Mouse (Mus musculus) MEL (cell line): ENCODE measurements around the gene Acad11. TPM values are rescaled to one million over a fixed set of nuclear protein-coding genes. Genes with fewer than 3 reads are reported as not detected.
A peak's percentile ranks its signal among the peaks of the same experiment; 100 is the strongest.

ENCODE experiments used
- DNase-seq: peaks from one replicate; pipeline ENCODE4 v3.0.0; 2011; ENCODE audit warnings: low read depth, low spot score
- H3K27ac ChIP-seq: 2 replicates; pipeline ENCODE4 v1.5.1; 2012; ENCODE audit warnings: low read depth, mild to moderate bottlenecking, control low read depth, low read length, moderate library complexity; ENCODE audit not compliant: control insufficient read depth
- H3K27me3 ChIP-seq, 2 experiments: fragments of 150-350 bp in 1 of 2; sonication (generic) in 1 of 2; 2 replicates each; pipeline ENCODE4 v1.6.1; 2012; ENCODE audit warnings: low read length in 2 of 2, mild to moderate bottlenecking in 2 of 2, improper control_type of control experiment in 1 of 2, moderate library complexity in 1 of 2; ENCODE audit not compliant: insufficient read depth in 2 of 2, control insufficient read depth in 1 of 2
- H3K36me3 ChIP-seq, 2 experiments: 2 replicates each; pipeline ENCODE4 v1.6.1; 2012 to 2014; ENCODE audit warnings: low read length in 2 of 2, improper control_type of control experiment in 1 of 2, inconsistent platforms in 1 of 2, mild to moderate bottlenecking in 1 of 2; ENCODE audit not compliant: insufficient read depth in 2 of 2, control insufficient read depth in 1 of 2
- H3K4me1 ChIP-seq, 2 experiments: fragments of 150-350 bp in 1 of 2; sonication (generic) in 1 of 2; 2 replicates each; pipeline ENCODE4 v1.6.1; 2012; ENCODE audit warnings: low read length in 2 of 2, improper control_type of control experiment in 1 of 2, mild to moderate bottlenecking in 1 of 2; ENCODE audit not compliant: insufficient read depth in 2 of 2, control insufficient read depth in 1 of 2
- H3K4me3 ChIP-seq, 2 experiments: fragments of 150-350 bp in 1 of 2; sonication (generic) in 1 of 2; 2 replicates each; pipeline ENCODE4 v1.5.1; 2012; ENCODE audit warnings: low read depth in 2 of 2, low read length in 2 of 2, mild to moderate bottlenecking in 2 of 2, moderate library complexity in 2 of 2, control low read depth in 1 of 2, improper control_type of control experiment in 1 of 2; ENCODE audit not compliant: control insufficient read depth in 1 of 2, insufficient read depth in 1 of 2
- H3K79me2 ChIP-seq: 2 replicates; pipeline ENCODE4 v1.6.1; 2012; ENCODE audit warnings: mild to moderate bottlenecking, low read length, moderate library complexity; ENCODE audit not compliant: control insufficient read depth, poor library complexity, insufficient read depth
- H3K9ac ChIP-seq: 2 replicates; pipeline ENCODE4 v1.6.1; 2012; ENCODE audit warnings: low read depth, mild to moderate bottlenecking, control low read depth, low read length, moderate library complexity; ENCODE audit not compliant: control insufficient read depth, poor library complexity, severe bottlenecking
- H3K9me3 ChIP-seq: fragments of 150-350 bp; sonication (generic); replicated peaks from 2 replicates; pipeline ENCODE4 v1.6.1; 2012; ENCODE audit warnings: mild to moderate bottlenecking, low read length, improper control_type of control experiment, moderate library complexity; ENCODE audit not compliant: insufficient read depth
- BHLHE40 ChIP-seq: IDR thresholded peaks from 2 replicates; pipeline ENCODE4 v1.6.1; 2012; ENCODE audit warnings: low read depth, mild to moderate bottlenecking, inconsistent platforms, low read length, improper control_type of control experiment, borderline replicate concordance
- CHD1 ChIP-seq: IDR thresholded peaks from 2 replicates; pipeline ENCODE4 v1.6.1; 2012; ENCODE audit warnings: low read depth, mild to moderate bottlenecking, inconsistent platforms, low read length, improper control_type of control experiment
- CHD2 ChIP-seq: IDR thresholded peaks from 2 replicates; pipeline ENCODE4 v1.6.1; 2011; ENCODE audit warnings: low read length, improper control_type of control experiment
- CTCF ChIP-seq, 3 experiments: IDR thresholded peaks in 2 of 3; conservative IDR thresholded peaks in 1 of 3; 2 replicates each; pipeline ENCODE4 v1.5.1; 2011 to 2012; ENCODE audit warnings: low read length in 3 of 3, low read depth in 2 of 3, mild to moderate bottlenecking in 2 of 3, improper control_type of control experiment in 1 of 3, inconsistent platforms in 1 of 3, mixed read lengths in 1 of 3, moderate library complexity in 1 of 3; ENCODE audit not compliant: control insufficient read depth in 1 of 3, insufficient read depth in 1 of 3, poor library complexity in 1 of 3, severe bottlenecking in 1 of 3
- E2F4 ChIP-seq: IDR thresholded peaks from 2 replicates; pipeline ENCODE4 v1.6.1; 2011; ENCODE audit warnings: low read depth, low read length, improper control_type of control experiment, borderline replicate concordance
- EP300 ChIP-seq, 2 experiments: IDR thresholded peaks; 2 replicates each; pipeline ENCODE4 v1.6.1; 2011; ENCODE audit warnings: improper control_type of control experiment in 2 of 2, low read length in 2 of 2, low read depth in 1 of 2, mild to moderate bottlenecking in 1 of 2
- ETS1 ChIP-seq: IDR thresholded peaks from 2 replicates; pipeline ENCODE4 v1.6.1; 2012; ENCODE audit warnings: low read depth, mild to moderate bottlenecking, inconsistent platforms, low read length, improper control_type of control experiment, moderate library complexity
- GABPA ChIP-seq: IDR thresholded peaks from 2 replicates; pipeline ENCODE4 v1.6.1; 2012; ENCODE audit warnings: low read depth, mild to moderate bottlenecking, inconsistent platforms, low read length, improper control_type of control experiment, moderate library complexity
- GATA1 ChIP-seq: IDR thresholded peaks from 2 replicates; pipeline ENCODE4 v1.6.1; 2011; ENCODE audit warnings: low read depth, low read length, improper control_type of control experiment
- HCFC1 ChIP-seq: IDR thresholded peaks from 2 replicates; pipeline ENCODE4 v1.6.1; 2012; ENCODE audit warnings: low read depth, mild to moderate bottlenecking, inconsistent platforms, low read length, improper control_type of control experiment, moderate library complexity
- MAFK ChIP-seq: IDR thresholded peaks from 2 replicates; pipeline ENCODE4 v1.6.1; 2011; ENCODE audit warnings: low read depth, mild to moderate bottlenecking, low read length, improper control_type of control experiment, borderline replicate concordance
- MAX ChIP-seq: IDR thresholded peaks from 2 replicates; pipeline ENCODE4 v1.6.1; 2011; ENCODE audit warnings: low read length, improper control_type of control experiment
- MAZ ChIP-seq: IDR thresholded peaks from 2 replicates; pipeline ENCODE4 v1.6.1; 2012; ENCODE audit warnings: low read depth, mild to moderate bottlenecking, inconsistent platforms, low read length, improper control_type of control experiment
- MEF2A ChIP-seq: IDR thresholded peaks from 2 replicates; pipeline ENCODE4 v1.6.1; 2014; ENCODE audit warnings: low read depth, mild to moderate bottlenecking, inconsistent platforms, low read length, improper control_type of control experiment; ENCODE audit not compliant: poor library complexity, insufficient replicate concordance, severe bottlenecking; ENCODE audit errors: extremely low read depth
- MXI1 ChIP-seq: IDR thresholded peaks from 2 replicates; pipeline ENCODE4 v1.6.1; 2011; ENCODE audit warnings: mild to moderate bottlenecking, low read depth, low read length, improper control_type of control experiment
- MYB ChIP-seq: IDR thresholded peaks from 2 replicates; pipeline ENCODE4 v1.6.1; 2011; ENCODE audit warnings: mild to moderate bottlenecking, low read depth, low read length, improper control_type of control experiment
- MYC ChIP-seq: IDR thresholded peaks from 2 replicates; pipeline ENCODE4 v1.6.1; 2011; ENCODE audit warnings: low read depth, mild to moderate bottlenecking, low read length, improper control_type of control experiment, moderate library complexity
- NELFE ChIP-seq: IDR thresholded peaks from 2 replicates; pipeline ENCODE4 v1.6.1; 2011; ENCODE audit warnings: low read depth, low read length, improper control_type of control experiment
- NRF1 ChIP-seq: IDR thresholded peaks from 2 replicates; pipeline ENCODE4 v1.6.1; 2014; ENCODE audit warnings: low read depth, mild to moderate bottlenecking, inconsistent platforms, low read length, improper control_type of control experiment, moderate library complexity; ENCODE audit not compliant: poor library complexity, insufficient read depth, severe bottlenecking
- POLR2A ChIP-seq, 2 experiments: IDR thresholded peaks; 2 replicates each; pipeline ENCODE4 v1.6.1; 2011 to 2012; ENCODE audit warnings: low read length in 2 of 2, mild to moderate bottlenecking in 2 of 2, control low read depth in 1 of 2, improper control_type of control experiment in 1 of 2, low read depth in 1 of 2, moderate library complexity in 1 of 2; ENCODE audit not compliant: control insufficient read depth in 1 of 2, insufficient read depth in 1 of 2, poor library complexity in 1 of 2
- POLR2AphosphoS5 ChIP-seq: IDR thresholded peaks from 2 replicates; pipeline ENCODE4 v1.6.1; 2012; ENCODE audit warnings: low read depth, borderline replicate concordance, mild to moderate bottlenecking, inconsistent platforms, low read length, moderate library complexity, mixed read lengths
- RCOR1 ChIP-seq: IDR thresholded peaks from 2 replicates; pipeline ENCODE4 v1.6.1; 2012; ENCODE audit warnings: low read depth, mild to moderate bottlenecking, inconsistent platforms, low read length, improper control_type of control experiment
- TBP ChIP-seq: IDR thresholded peaks from 2 replicates; pipeline ENCODE4 v1.8.0; 2011; ENCODE audit warnings: low read depth, low read length, improper control_type of control experiment
- TCF12 ChIP-seq: IDR thresholded peaks from 2 replicates; pipeline ENCODE4 v1.6.1; 2014; ENCODE audit warnings: low read depth, mild to moderate bottlenecking, inconsistent platforms, low read length, improper control_type of control experiment, moderate library complexity
- UBTF ChIP-seq: IDR thresholded peaks from 2 replicates; pipeline ENCODE4 v1.6.1; 2012; ENCODE audit warnings: low read depth, mild to moderate bottlenecking, inconsistent platforms, low read length, improper control_type of control experiment, moderate library complexity, borderline replicate concordance; ENCODE audit not compliant: insufficient read depth
- USF1 ChIP-seq: IDR thresholded peaks from 2 replicates; pipeline ENCODE4 v1.6.1; 2014; ENCODE audit warnings: low read depth, mild to moderate bottlenecking, inconsistent platforms, low read length, improper control_type of control experiment, moderate library complexity
- USF2 ChIP-seq, 2 experiments: IDR thresholded peaks; 2 replicates each; pipeline ENCODE4 v1.6.1; 2011 to 2012; ENCODE audit warnings: improper control_type of control experiment in 2 of 2, low read length in 2 of 2, borderline replicate concordance in 1 of 2, inconsistent platforms in 1 of 2, low read depth in 1 of 2, mild to moderate bottlenecking in 1 of 2; ENCODE audit not compliant: insufficient read depth in 1 of 2
- ZC3H11A ChIP-seq: IDR thresholded peaks from 2 replicates; pipeline ENCODE4 v1.6.1; 2012; ENCODE audit warnings: low read depth, mild to moderate bottlenecking, inconsistent platforms, low read length, improper control_type of control experiment
- ZKSCAN1 ChIP-seq: IDR thresholded peaks from 2 replicates; pipeline ENCODE4 v1.6.1; 2012; ENCODE audit warnings: low read depth, mild to moderate bottlenecking, inconsistent platforms, low read length, improper control_type of control experiment, moderate library complexity
- ZMIZ1 ChIP-seq: IDR thresholded peaks from 2 replicates; pipeline ENCODE4 v1.6.1; 2012; ENCODE audit warnings: low read depth, mild to moderate bottlenecking, inconsistent platforms, low read length, improper control_type of control experiment, moderate library complexity
- polyA plus RNA-seq, 2 experiments: library from polyadenylated mRNA; stranded (reverse) in 1 of 2; unstranded in 1 of 2; fragments of >175 nt in 1 of 2; fragments of >200 nt in 1 of 2; gene quantifications; 2 replicates each; pipeline versions ENCODE4 v1.2.1 to v1.2.4; 2012; ENCODE audit warnings: low replicate concordance in 2 of 2, low read depth in 1 of 2; ENCODE audit not compliant: insufficient read length in 2 of 2, insufficient read depth in 1 of 2, missing spikeins in 1 of 2
- total RNA-seq: library from RNA; depleted of rRNA; stranded (reverse); fragments of 300-350 nt; gene quantifications from 2 replicates; pipeline ENCODE4 v1.2.3, GENCODE M21; 2012

Gene Acad11
- total and polyA plus RNA-seq, 3 experiments, result 14.2 to 16.0 TPM; not detected in 1

GRCm38 (mm10) chr9:104039031-104039695 lies 24.0 kb upstream of the Acad11 start:
- H3K9me3 ChIP-seq, result no peaks in the 10 kb centered on the region
- no peak overlapping the region for H3K4me3 ChIP-seq
- no peak for DNase-seq
- no peaks in the 10 kb centered on the region for H3K27me3 ChIP-seq
- no peaks in the 10 kb centered on the region for H3K36me3 ChIP-seq
- no peaks in the 10 kb centered on the region for H3K79me2 ChIP-seq
- H3K27ac ChIP-seq, result no peak overlapping the region
- H3K4me1 ChIP-seq, result no peaks in the 10 kb centered on the region
- H3K9ac ChIP-seq, result no peak overlapping the region
- no peak for TF ChIP-seq MXI1
- no peak for TF ChIP-seq CTCF (IDR thresholded peaks at IDR 0.05 in 2 of 3, conservative IDR thresholded peaks at IDR 0.05 in 1 of 3; ENCODE audit: control insufficient read depth in 1 of 3, insufficient read depth in 1 of 3, low read depth in 2 of 3, low read length in 3 of 3, poor library complexity in 1 of 3, severe bottlenecking in 1 of 3)
- no peak for TF ChIP-seq MEF2A
- no peak for TF ChIP-seq CHD2
- no peak for TF ChIP-seq NRF1
- TF ChIP-seq MYB, result no peak
- TF ChIP-seq BHLHE40, result no peak
- no peak for TF ChIP-seq ETS1
- no peak for TF ChIP-seq TCF12
- TF ChIP-seq MYC, result no peak
- TF ChIP-seq NELFE, result no peak
- TF ChIP-seq ZKSCAN1, result no peak
- TF ChIP-seq HCFC1, result no peak
- no peak for TF ChIP-seq CHD1
- no peak for TF ChIP-seq EP300 (IDR thresholded peaks at IDR 0.05; ENCODE audit: low read depth in 1 of 2, low read length in 2 of 2)

GRCm38 (mm10) chr9:104039742-104040141 lies 23.4 kb upstream of the Acad11 start:
- H3K9ac ChIP-seq, result no peak overlapping the region
- no peaks in the 10 kb centered on the region for H3K36me3 ChIP-seq
- no peaks in the 10 kb centered on the region for H3K9me3 ChIP-seq
- H3K79me2 ChIP-seq, result no peaks in the 10 kb centered on the region
- no peaks in the 10 kb centered on the region for H3K27me3 ChIP-seq
- TF ChIP-seq MAZ (no peak), ZMIZ1 (no peak), TBP (no peak), EP300 (IDR thresholded peaks at IDR 0.05; ENCODE audit: low read depth in 1 of 2, low read length in 2 of 2) (no peak), GATA1 (no peak), CHD1 (no peak), ZC3H11A (no peak), MAFK (no peak), E2F4 (no peak), USF1 (no peak), MAX (no peak), UBTF (no peak), USF2 (IDR thresholded peaks at IDR 0.05; ENCODE audit: borderline replicate concordance in 1 of 2, insufficient read depth in 1 of 2, low read depth in 1 of 2, low read length in 2 of 2) (no peak), BHLHE40 (no peak), MYC (no peak), ETS1 (no peak), GABPA (no peak), POLR2A (IDR thresholded peaks at IDR 0.05; ENCODE audit: control insufficient read depth in 1 of 2, insufficient read depth in 1 of 2, low read depth in 1 of 2, low read length in 2 of 2, poor library complexity in 1 of 2) (no peak), POLR2AphosphoS5 (no peak), RCOR1 (no peak)
- H3K4me3 ChIP-seq, result no peak overlapping the region
- no peak overlapping the region for H3K27ac ChIP-seq
- no peaks in the 10 kb centered on the region for H3K4me1 ChIP-seq
- DNase-seq, result peak; percentile 16
